Mouse (Mus musculus): Measurements from ENCODE around the gene Gm12216.

Gm12216 gene

DNA sequence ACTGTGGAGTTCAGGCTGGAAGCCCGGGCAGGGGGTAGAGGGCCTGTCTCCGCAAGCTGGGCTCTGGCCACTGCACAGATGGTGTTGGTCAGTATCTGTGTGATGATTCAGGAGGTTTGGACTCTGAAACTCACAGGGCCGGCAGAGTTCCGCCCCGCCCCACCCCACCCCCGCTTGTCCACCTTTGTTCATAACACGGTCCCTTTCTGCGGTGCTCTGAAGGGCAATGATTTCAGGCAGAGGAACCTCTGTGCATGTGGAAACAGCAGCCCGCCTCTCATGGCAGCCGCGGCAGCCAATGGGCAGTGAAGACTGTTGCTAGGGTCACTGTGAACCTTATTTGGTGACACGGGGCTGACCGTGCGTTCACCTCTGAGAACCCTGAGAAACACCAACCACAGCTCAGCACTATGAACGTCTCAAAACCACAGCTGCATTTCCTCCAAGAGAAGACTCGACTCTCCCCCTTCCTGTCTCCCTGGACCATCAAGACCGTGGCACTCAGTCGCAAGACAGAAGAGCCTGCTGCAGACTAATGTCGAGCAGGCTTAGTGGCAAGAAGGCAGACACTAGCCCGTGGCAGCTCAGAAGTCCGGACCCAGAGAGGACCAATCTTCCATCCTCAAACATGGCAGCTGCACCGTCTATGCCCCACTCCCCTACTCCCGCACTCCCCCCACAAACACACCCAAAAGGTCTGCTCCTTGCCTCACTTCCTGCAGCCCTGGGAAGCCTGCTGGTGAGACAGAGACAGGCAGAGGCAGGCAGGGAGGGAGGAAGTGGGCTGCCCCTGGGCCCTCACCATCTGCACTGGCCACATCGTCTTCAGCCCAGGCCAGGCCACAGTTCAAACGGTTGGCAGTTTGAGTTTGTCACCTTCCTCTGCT lies 64.1 kb downstream of the Gm12216 start:
- peak in 1 of 2 experiments; percentile 38 for DNase-seq

- peak in 1 of 2 experiments; percentile 26 for DNase-seq
Observed at GRCm38 (mm10) chr11:53794015-53794414, 65.0 kb downstream of the Gm12216 start.

DNA sequence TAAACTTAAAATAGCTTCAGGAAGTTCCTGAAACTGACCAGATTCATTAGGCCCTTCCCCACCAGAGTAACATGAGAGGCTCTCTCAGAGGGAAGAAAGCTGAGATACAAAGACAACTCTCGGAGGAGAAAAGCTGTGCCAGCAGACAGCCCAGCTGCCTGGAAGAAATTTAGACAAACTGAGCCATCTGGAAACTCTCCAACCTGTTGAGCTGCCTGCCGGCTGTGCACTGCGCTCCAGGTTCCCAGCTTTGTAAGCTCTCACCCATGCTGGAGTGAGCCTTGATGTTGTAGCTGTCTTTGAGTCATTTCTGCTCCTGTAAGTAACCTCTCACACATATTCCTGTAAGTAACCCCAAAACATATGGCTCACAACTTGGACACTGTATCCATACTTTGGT lies 66.1 kb downstream of the Gm12216 start:
- DNase-seq: peak; percentile 28 to 47

GRCm38 (mm10) chr11:53789277-53789676 lies 69.8 kb downstream of the Gm12216 start:
- DNase-seq: no peak

- no peak for DNase-seq
Observed at GRCm38 (mm10) chr11:53788196-53788595, 70.9 kb downstream of the Gm12216 start.

GRCm38 (mm10) chr11:53786058-53787031 lies 72.7 kb downstream of the Gm12216 start:
- peak; percentile 52 to 58 for DNase-seq

GRCm38 (mm10) chr11:53785311-53785936 lies 73.6 kb downstream of the Gm12216 start:
- no peak for DNase-seq

DNA sequence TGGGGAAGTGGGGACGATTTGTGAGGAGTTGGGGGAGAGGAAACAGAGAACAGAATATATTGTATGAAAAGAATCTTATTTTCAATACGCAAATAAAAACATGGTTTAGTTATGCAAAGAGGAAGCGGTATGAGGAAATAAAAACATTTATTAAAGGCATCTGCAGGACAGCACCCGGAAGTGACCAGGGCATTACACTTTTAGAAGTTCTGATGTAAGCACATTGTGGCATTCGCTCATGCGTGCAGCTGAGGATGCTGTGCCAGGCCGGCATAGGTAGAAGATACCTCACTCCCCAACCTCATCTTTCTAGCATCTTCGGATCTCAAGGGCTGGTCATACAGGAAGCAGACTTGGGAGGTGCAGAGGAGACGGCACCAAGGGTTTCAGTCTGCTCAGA lies 75.8 kb downstream of the Gm12216 start:
- no peak for DNase-seq

GRCm38 (mm10) chr11:53781964-53782363 lies 77.1 kb downstream of the Gm12216 start:
- no peak for DNase-seq

GRCm38 (mm10) chr11:53781201-53781775 lies 77.8 kb downstream of the Gm12216 start:
- DNase-seq: no peak

DNA sequence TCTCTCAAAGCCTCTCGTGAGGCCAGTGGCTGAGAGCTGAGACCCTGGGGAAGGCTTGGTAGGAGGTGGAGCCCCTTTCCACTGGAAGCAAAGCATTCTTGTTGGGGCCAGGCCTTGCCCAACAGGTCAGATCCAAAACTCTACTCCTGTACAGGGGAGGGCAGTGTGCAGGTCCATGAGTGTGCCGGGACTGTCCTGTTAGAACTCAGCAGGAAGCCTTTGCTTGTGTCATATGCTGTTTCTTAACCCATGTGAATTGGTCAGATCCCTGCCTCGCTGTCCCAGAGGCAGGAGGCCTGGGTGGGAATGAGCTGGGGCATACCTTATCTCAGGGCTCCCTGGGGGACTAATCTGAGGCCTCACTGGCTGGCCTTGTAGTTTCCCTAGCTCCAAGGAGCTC lies 78.8 kb downstream of the Gm12216 start:
- no peak for DNase-seq

DNA sequence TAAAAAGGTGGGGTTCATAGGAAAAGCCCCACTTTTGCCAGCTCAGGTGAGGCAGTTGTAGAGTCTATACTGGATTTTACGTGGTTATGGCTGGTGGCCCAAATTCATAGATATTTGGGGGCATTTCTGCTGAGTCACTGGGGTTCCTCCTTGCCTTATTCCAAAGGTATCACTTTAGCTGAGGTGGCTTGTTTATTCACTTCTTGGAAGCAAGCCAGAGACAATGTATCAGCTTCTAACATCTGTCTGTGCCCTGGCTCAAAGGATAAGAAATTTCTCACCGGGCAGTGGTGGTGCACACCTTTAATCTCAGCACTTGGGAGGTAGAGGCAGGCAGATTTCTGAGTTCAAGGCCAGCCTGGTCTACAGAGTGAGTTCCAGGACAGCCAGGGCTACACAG lies 79.2 kb downstream of the Gm12216 start:
- no peak for DNase-seq

- DNase-seq: no peak
Observed at GRCm38 (mm10) chr11:53778455-53778854, 80.6 kb downstream of the Gm12216 start.

DNA sequence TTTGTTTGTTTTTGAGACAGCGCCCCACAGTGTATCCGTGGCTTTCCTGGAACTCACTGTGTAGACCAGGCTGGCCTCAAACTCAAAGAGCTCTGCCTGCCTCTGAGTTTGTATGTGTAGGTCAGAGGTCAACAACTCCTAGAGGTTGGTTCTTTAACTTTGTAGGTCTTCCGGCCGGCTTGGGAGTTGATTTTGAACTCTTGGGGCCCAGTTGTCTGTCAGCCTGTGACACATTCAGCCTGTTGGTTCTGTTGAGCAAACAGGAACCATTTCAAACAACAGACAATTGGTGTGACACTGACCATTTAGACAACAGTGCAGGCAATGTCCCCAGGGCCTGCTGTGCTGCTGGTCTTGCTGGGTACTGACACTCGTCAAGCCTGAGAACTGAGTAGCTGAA lies 81.3 kb downstream of the Gm12216 start:
- no peak for DNase-seq

- DNase-seq: no peak
Observed at GRCm38 (mm10) chr11:53774659-53775255, 84.3 kb downstream of the Gm12216 start.

DNA sequence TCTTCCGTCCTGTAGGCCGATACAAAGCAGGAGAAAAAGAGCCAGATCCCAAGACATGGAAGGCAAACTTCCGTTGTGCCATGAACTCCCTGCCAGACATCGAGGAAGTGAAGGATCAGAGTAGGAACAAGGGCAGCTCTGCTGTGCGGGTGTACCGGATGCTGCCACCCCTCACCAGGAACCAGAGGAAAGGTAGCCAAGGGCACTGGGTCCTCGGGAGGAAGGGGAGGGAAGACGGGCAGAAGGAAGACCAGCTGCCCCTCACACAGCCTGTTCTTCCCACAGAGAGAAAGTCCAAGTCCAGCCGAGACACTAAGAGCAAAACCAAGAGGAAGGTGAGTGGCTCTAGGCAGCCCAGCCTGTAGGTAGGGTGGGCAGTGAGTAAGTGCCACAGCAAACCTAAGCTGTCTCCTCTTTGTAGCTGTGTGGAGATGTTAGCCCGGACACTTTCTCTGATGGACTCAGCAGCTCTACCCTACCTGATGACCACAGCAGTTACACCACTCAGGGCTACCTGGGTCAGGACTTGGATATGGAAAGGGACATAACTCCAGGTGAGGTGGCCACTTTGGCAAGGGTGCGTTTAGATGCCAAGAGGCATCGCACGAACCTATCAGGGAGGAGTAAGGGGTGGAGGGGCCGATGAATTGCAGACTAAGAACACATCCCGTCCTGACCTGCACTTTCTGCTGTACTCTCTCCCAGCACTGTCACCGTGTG lies 85.3 kb downstream of the Gm12216 start:
- DNase-seq: no peak

- DNase-seq: no peak
Observed at GRCm38 (mm10) chr11:53773087-53773486, 86.0 kb downstream of the Gm12216 start, which contains the start of gene Gm17334. TSS of gene Gm17334 (minus strand) at chr11:53773187.

- no peak for DNase-seq
Observed at GRCm38 (mm10) chr11:53772536-53772935, 86.5 kb downstream of the Gm12216 start.

GRCm38 (mm10) chr11:53771001-53771744 lies 87.9 kb downstream of the Gm12216 start:
- DNase-seq: no peak

GRCm38 (mm10) chr11:53770125-53770791 lies 88.8 kb downstream of the Gm12216 start:
- peak; percentile 49 to 56 for DNase-seq
